9 mouse cellular contexts compared by ENCODE assay signal in the genomic region with DNA sequence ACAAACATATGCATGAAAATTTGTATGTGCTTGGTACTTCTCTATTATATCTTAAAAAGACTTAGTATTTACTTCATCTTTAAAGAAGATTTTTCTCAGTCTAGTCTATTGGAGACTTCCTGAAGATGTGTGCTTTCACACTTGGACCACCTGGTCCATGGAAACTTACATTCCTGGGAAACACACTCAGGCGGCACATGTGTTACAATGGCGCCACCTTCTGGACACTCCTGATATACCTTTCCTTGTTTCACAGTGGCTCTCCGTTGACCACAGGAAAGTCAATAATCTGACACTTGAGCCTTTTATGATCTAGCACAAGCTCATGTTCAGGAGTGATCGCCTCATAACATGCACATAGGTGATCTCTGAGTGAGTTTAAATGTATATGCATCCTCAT.
DNase-seq lines count a peak whose midpoint lies in the region; ATAC-seq and TF ChIP-seq lines count a peak whose summit lies in the region.
"Had no signal": no experiment of that assay in that cellular context is flagged by ENCODE, and none has a peak within 500 bp of the region (broad histone marks: within the 10 kb centered on the region; RNA-seq: fewer than 3 reads in every experiment).

No protein-coding gene starts in this region.

- H3K27ac ChIP-seq in spleen, adult 2 months (ENCODE audit: insufficient read depth, low read length) = no peak overlapping the region
- H3K27ac ChIP-seq in kidney, postnatal 0 days = no peak overlapping the region
- no peak overlapping the region for H3K27ac ChIP-seq in liver, adult 2 months (replicated peaks; ENCODE audit: insufficient read depth, low read depth, low read length)
- H3K27ac ChIP-seq in olfactory bulb, adult 2 months (ENCODE audit: insufficient read depth, low read depth, low read length) = no peak overlapping the region
- H3K27ac ChIP-seq: embryonic facial prominence, embryonic 12.5 days had no signal

- no peaks in the 10 kb centered on the region for H3K36me3 ChIP-seq in spleen, adult 2 months (ENCODE audit: control insufficient read depth, insufficient read depth, low read length)
- no peaks in the 10 kb centered on the region for H3K36me3 ChIP-seq in kidney, postnatal 0 days (ENCODE audit: insufficient read depth, low read length)
- no peaks in the 10 kb centered on the region for H3K36me3 ChIP-seq in liver, adult 2 months (ENCODE audit: control insufficient read depth, insufficient read depth, low read length)
- H3K36me3 ChIP-seq: embryonic facial prominence, embryonic 12.5 days had no signal

- H3K9ac ChIP-seq in kidney, postnatal 0 days (ENCODE audit: low read depth, low read length) = no peak overlapping the region
- no peak overlapping the region for H3K9ac ChIP-seq in liver, adult 2 months (ENCODE audit: low read depth, low read length)
- H3K9ac ChIP-seq: embryonic facial prominence, embryonic 12.5 days had no signal

- DNase-seq in spleen, adult 2 months (ENCODE audit: low read depth in 1 of 2, low spot score in 2 of 2) = no peak
- DNase-seq in spleen, postnatal 4 days (ENCODE audit: low spot score in 2 of 2) = no peak
- DNase-seq in cerebellum, postnatal 4 days (ENCODE audit: low spot score in 2 of 2) = peak; percentile 38 to 66
- peak; percentile 64 for DNase-seq in gastrocnemius, postnatal 10 days
- DNase-seq in kidney, postnatal 0 days (ENCODE audit: low spot score) = peak; percentile 81
- DNase-seq in liver, adult 2 months (ENCODE audit: extremely low read depth, low read depth, low spot score) = peak; percentile 28

- no peaks in the 10 kb centered on the region for H3K79me2 ChIP-seq in liver, adult 2 months (ENCODE audit: control insufficient read depth, insufficient read depth, low read length)

- no peak overlapping the region for H3K4me2 ChIP-seq in kidney, postnatal 0 days (ENCODE audit: low read length)
- H3K4me2 ChIP-seq: embryonic facial prominence, embryonic 12.5 days had no signal

- H3K4me3 ChIP-seq in spleen, adult 2 months (ENCODE audit: extremely low read depth, insufficient read depth, insufficient read length) = no peak overlapping the region
- no peak overlapping the region for H3K4me3 ChIP-seq in kidney, postnatal 0 days (replicated peaks; ENCODE audit: low read depth, low read length)
- H3K4me3 ChIP-seq in liver, adult 2 months (ENCODE audit: insufficient read depth, low read depth, low read length) = no peak overlapping the region
- H3K4me3 ChIP-seq in olfactory bulb, adult 2 months (ENCODE audit: insufficient read depth, low read depth, low read length) = no peak overlapping the region
- H3K4me3 ChIP-seq: embryonic facial prominence, embryonic 12.5 days had no signal

- peak; percentile 12; the same call in 1 of the 2 replicates for TF ChIP-seq CTCF in spleen, adult 2 months (IDR thresholded peaks at IDR 0.05; ENCODE audit: extremely low read depth, insufficient read depth, insufficient read length, insufficient replicate concordance)
- TF ChIP-seq CTCF in kidney, postnatal 0 days (IDR thresholded peaks at IDR 0.05; ENCODE audit: low read depth) = peak; percentile 93
- peak; percentile 73 for TF ChIP-seq CTCF in liver, adult 2 months (IDR thresholded peaks at IDR 0.05; ENCODE audit: low read depth, low read length)
- 0 out of 2 replicates have a peak, but pooled peaks have one; percentile 12 for TF ChIP-seq CTCF in olfactory bulb, adult 2 months (IDR thresholded peaks at IDR 0.05; ENCODE audit: insufficient read depth, low read depth, low read length)

- ATAC-seq in kidney, postnatal 0 days (replicated peaks; ENCODE audit: low FRiP score, low read depth) = peak; percentile 59; the same call in 1 of the 2 replicates
- ATAC-seq in megakaryocyte-erythroid progenitor cell, adult 5-6 weeks (replicated peaks; ENCODE audit: low FRiP score, low TSS enrichment, poor library complexity, severe bottlenecking) = no peak

- TF ChIP-seq POLR2A in spleen, adult 2 months (IDR thresholded peaks at IDR 0.05; ENCODE audit: low read depth, low read length) = no peak
- no peak for TF ChIP-seq POLR2A in liver, adult 2 months (IDR thresholded peaks at IDR 0.05; ENCODE audit: extremely low read depth, insufficient read depth, low read length)
- no peak for TF ChIP-seq POLR2A in olfactory bulb, adult 2 months (IDR thresholded peaks at IDR 0.05; ENCODE audit: insufficient read depth, low read depth, low read length)

- H3K27me3 ChIP-seq in spleen, adult 2 months (ENCODE audit: control insufficient read depth, insufficient read depth, low read length) = no peaks in the 10 kb centered on the region
- H3K27me3 ChIP-seq in kidney, postnatal 0 days (ENCODE audit: insufficient read depth, low read length) = no peaks in the 10 kb centered on the region
- no peaks in the 10 kb centered on the region for H3K27me3 ChIP-seq in liver, adult 2 months (ENCODE audit: control insufficient read depth, insufficient read depth, low read length)
- H3K27me3 ChIP-seq: embryonic facial prominence, embryonic 12.5 days had no signal

- no peaks in the 10 kb centered on the region for H3K4me1 ChIP-seq in spleen, adult 2 months (ENCODE audit: control insufficient read depth, insufficient read depth, insufficient read length)
- no peaks in the 10 kb centered on the region for H3K4me1 ChIP-seq in kidney, postnatal 0 days (replicated peaks; ENCODE audit: insufficient read depth, low read length)
- H3K4me1 ChIP-seq in liver, adult 2 months (ENCODE audit: control insufficient read depth, insufficient read depth, low read length) = no peaks in the 10 kb centered on the region
- H3K4me1 ChIP-seq in olfactory bulb, adult 2 months (ENCODE audit: control insufficient read depth, insufficient read depth, low read length) = peaks cover 2% of the 10 kb centered on the region; the same call in 1 of the 2 replicates
- H3K4me1 ChIP-seq: embryonic facial prominence, embryonic 12.5 days had no signal

- WGBS in spleen, adult 2 months = 7% methylated on average over 4 of the region's 4 CpGs
- WGBS in kidney, postnatal 0 days = 1% methylated on average over 4 of the region's 4 CpGs
- 0% methylated on average over 4 of the region's 4 CpGs for WGBS in liver, adult 2 months
- WGBS in olfactory bulb, adult 2 months = 3% methylated on average over 4 of the region's 4 CpGs

- H3K9me3 ChIP-seq in kidney, postnatal 0 days (replicated peaks; ENCODE audit: low read length) = no peaks in the 10 kb centered on the region
- H3K9me3 ChIP-seq: embryonic facial prominence, embryonic 12.5 days had no signal

Comparison
In these comparisons a context has a peak if more than half of its experiments do, and no peak if none do; other contexts are left out.
1. DNase-seq: peak in cerebellum, postnatal 4 days (2 of 2), gastrocnemius, postnatal 10 days (single experiment), kidney, postnatal 0 days (single experiment) and liver, adult 2 months (single experiment); none in spleen, adult 2 months (0 of 2) and spleen, postnatal 4 days (0 of 2).
2. CTCF ChIP-seq: peak in every context shown above with its lines; median percentile 93 in kidney, postnatal 0 days; 73 in liver, adult 2 months; 12 in spleen, adult 2 months; 12 in olfactory bulb, adult 2 months.